Mouse (Mus musculus) adrenal gland, adult 18-20 months (tissue): ENCODE data around the gene Gm29427. TPM values are rescaled to one million over a fixed set of nuclear protein-coding genes. Genes with fewer than 3 reads are reported as not detected.
"Not testable (repeated sequence)": the region's sequence is repeated elsewhere in the genome, so short reads cannot be mapped to it uniquely, and the experiment has no call there.

Experiments
- DNase-seq, 2 experiments: peaks; one replicate each; pipeline ENCODE4 v3.0.0; 2021 to 2022; ENCODE audit warnings: low spot score in 2 of 2
- total RNA-seq, 2 experiments: library from RNA; stranded (reverse); gene quantifications; 1 replicate in 1 of 2; 2 replicates in 1 of 2; pipeline ENCODE4 v1.2.3; 2021

Gm29427 gene
- total RNA-seq, 2 experiments from 2014 or later = 0.38 TPM; not detected in 1

GRCm38 (mm10) chr1:130678551-130678950 is 37.0 kb downstream of the Gm29427 start:
- no peak for DNase-seq

GRCm38 (mm10) chr1:130663576-130663975 is 52.0 kb downstream of the Gm29427 start:
- not testable (repeated sequence) for DNase-seq

- DNase-seq = no peak
These were observed 54.1 kb downstream of the Gm29427 start, which contains the start of gene C4bp for GRCm38 (mm10) chr1:130661454-130661853. C4bp (minus strand) TSS chr1:130661632.

GRCm38 (mm10) chr1:130659641-130660040 is 56.0 kb downstream of the Gm29427 start:
- DNase-seq = not testable (repeated sequence)

- no peak for DNase-seq
These were observed 71.5 kb downstream of the Gm29427 start for GRCm38 (mm10) chr1:130644103-130644502.

GRCm38 (mm10) chr1:130640967-130641366 is 74.6 kb downstream of the Gm29427 start:
- no peak for DNase-seq

- DNase-seq = peak; percentile 47 to 70
These were observed 81.7 kb downstream of the Gm29427 start for GRCm38 (mm10) chr1:130633761-130634410.

- no peak for DNase-seq
These were observed 82.3 kb downstream of the Gm29427 start for GRCm38 (mm10) chr1:130633316-130633715.

- DNase-seq = no peak
These were observed 86.1 kb downstream of the Gm29427 start, which contains the start of gene Zp3r for GRCm38 (mm10) chr1:130629521-130629920. Zp3r (minus strand) TSS chr1:130629621.

Other genes starting within 250 kb of the Gm29427 start
- not detected for gene Zp3r, start 86.2 kb downstream of the Gm29427 start, total RNA-seq
- under 1 TPM in 1 of 2 experiments, not detected in 1; 0.23 TPM for gene C4bp, start 54.2 kb downstream of the Gm29427 start, total RNA-seq
- gene Yod1, start 1.5 kb upstream of the Gm29427 start, total RNA-seq = 10 to 100 TPM in 1 of 2 experiments, 1 to 10 TPM in 1; 9.9 to 10.5 TPM
- gene Pfkfb2, start 13.5 kb upstream of the Gm29427 start, total RNA-seq = 10 to 100 TPM; 22.8 to 46.9 TPM
- 1 to 10 TPM; 2.4 to 7.7 TPM for gene AA986860, start 16.2 kb upstream of the Gm29427 start, total RNA-seq
- under 1 TPM in 1 of 2 experiments, not detected in 1; 0.16 TPM for gene Fcamr, start 85.1 kb upstream of the Gm29427 start, total RNA-seq
- gene Pigr, start 110.9 kb upstream of the Gm29427 start, total RNA-seq = under 1 TPM; 0.19 to 0.50 TPM
- under 1 TPM; 0.35 to 0.53 TPM for gene Fcmr, start 149.9 kb upstream of the Gm29427 start, total RNA-seq
- gene Il24, start 171.7 kb upstream of the Gm29427 start, total RNA-seq = not detected
- not detected for gene Il20, start 195.7 kb upstream of the Gm29427 start, total RNA-seq
- gene Il19, start 224.3 kb upstream of the Gm29427 start, total RNA-seq = not detected